Mouse (Mus musculus): ENCODE results near the gene Sema3g. TPM values are rescaled to one million over a fixed set of nuclear protein-coding genes. Genes with fewer than 3 reads are reported as not detected.

The Sema3g gene
- polyA plus RNA-seq, 1 experiment from 2014 or later: 6.5 TPM

DNA sequence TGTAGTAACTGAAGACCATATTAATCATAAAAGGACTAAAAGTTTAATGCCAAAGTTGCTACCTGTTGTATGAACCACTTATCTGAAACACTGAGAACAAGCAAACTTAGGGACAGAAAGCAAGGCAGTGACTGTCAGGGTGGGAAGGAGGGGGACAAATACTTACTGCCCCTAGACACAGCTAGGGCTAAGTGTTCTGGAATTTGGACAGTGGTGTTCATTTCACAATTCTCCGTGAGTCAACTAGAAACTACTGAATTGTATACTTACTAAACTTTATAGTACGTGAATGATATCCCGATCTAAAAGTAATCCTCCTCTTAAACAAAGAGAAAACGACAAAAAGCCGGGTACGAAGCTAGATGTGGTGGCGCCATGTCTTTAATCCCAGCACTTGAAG, 18.1 kb upstream of the Sema3g start:
- ATAC-seq (replicated peaks; ENCODE audit: low FRiP score, low read depth) (no peak), DNase-seq (ENCODE audit: low spot score) (no peak)
- H3K36me3 ChIP-seq (ENCODE audit: insufficient read depth, low read length): peaks cover 50% of the 10 kb centered on the region
- no peak for TF ChIP-seq CTCF (IDR thresholded peaks at IDR 0.05; ENCODE audit: low read depth)
- no peak overlapping the region for H3K4me2 ChIP-seq (ENCODE audit: low read length)
- H3K9ac ChIP-seq (ENCODE audit: low read depth, low read length): no peak overlapping the region
- no peak overlapping the region for H3K4me3 ChIP-seq (replicated peaks; ENCODE audit: low read depth, low read length)
- H3K9me3 ChIP-seq (replicated peaks; ENCODE audit: low read length): no peaks in the 10 kb centered on the region
- WGBS: 92% methylated on average over 7 of the region's 7 CpGs
- no peak overlapping the region for H3K27ac ChIP-seq
- peaks cover 9% of the 10 kb centered on the region for H3K4me1 ChIP-seq (replicated peaks; ENCODE audit: insufficient read depth, low read length)
- no peaks in the 10 kb centered on the region for H3K27me3 ChIP-seq (ENCODE audit: insufficient read depth, low read length)

- 79% methylated on average over 3 of the region's 3 CpGs for WGBS
- H3K4me3 ChIP-seq (replicated peaks; ENCODE audit: low read depth, low read length): no peak overlapping the region
- DNase-seq (ENCODE audit: low spot score): no peak
- H3K9me3 ChIP-seq (replicated peaks; ENCODE audit: low read length): no peaks in the 10 kb centered on the region
- no peak overlapping the region for H3K9ac ChIP-seq (ENCODE audit: low read depth, low read length)
- peaks cover 13% of the 10 kb centered on the region for H3K4me1 ChIP-seq (replicated peaks; ENCODE audit: insufficient read depth, low read length)
- H3K36me3 ChIP-seq (ENCODE audit: insufficient read depth, low read length): peaks cover 46% of the 10 kb centered on the region
- no peak for TF ChIP-seq CTCF (IDR thresholded peaks at IDR 0.05; ENCODE audit: low read depth)
- H3K27me3 ChIP-seq (ENCODE audit: insufficient read depth, low read length): no peaks in the 10 kb centered on the region
- no peak overlapping the region for H3K4me2 ChIP-seq (ENCODE audit: low read length)
- H3K27ac ChIP-seq: no peak overlapping the region
- ATAC-seq (replicated peaks; ENCODE audit: low FRiP score, low read depth): no peak
Observed at GRCm38 (mm10) chr14:31200038-31200437, 17.6 kb upstream of the Sema3g start.

DNA sequence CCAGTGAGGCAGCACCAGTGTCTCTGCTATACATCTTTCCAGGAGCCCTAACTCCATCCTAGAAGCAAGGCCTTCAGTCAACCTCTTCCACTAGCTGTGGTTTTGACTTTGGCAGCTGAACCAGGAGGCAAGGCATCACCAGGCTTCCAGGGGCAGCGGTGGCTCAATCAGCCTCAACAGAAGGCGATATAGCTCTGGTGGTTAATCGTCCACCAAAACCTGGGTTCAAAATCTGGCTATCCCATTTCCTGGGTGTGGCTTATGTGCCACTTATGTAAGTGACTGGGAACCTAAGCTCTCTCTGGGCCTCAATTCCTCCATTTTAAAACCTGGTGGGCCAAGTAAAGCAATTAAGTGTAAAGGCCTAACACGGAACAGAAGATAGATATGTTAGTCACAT, 12.8 kb upstream of the Sema3g start:
- Histone ChIP-seq H3K27me3 (ENCODE audit: insufficient read depth, low read length) (no peaks in the 10 kb centered on the region), H3K4me1 (replicated peaks; ENCODE audit: insufficient read depth, low read length) (peaks cover 12% of the 10 kb centered on the region), H3K9ac (ENCODE audit: low read depth, low read length) (peak overlapping the region; percentile 91), H3K9me3 (replicated peaks; ENCODE audit: low read length) (no peaks in the 10 kb centered on the region), H3K27ac (peak overlapping the region; percentile 90), H3K36me3 (ENCODE audit: insufficient read depth, low read length) (peaks cover 30% of the 10 kb centered on the region), H3K4me2 (ENCODE audit: low read length) (peak overlapping the region; percentile 94), H3K4me3 (replicated peaks; ENCODE audit: low read depth, low read length) (peak overlapping the region; percentile 83)
- ATAC-seq (replicated peaks; ENCODE audit: low FRiP score, low read depth): no peak
- 36% methylated on average over 4 of the region's 4 CpGs for WGBS
- no peak for TF ChIP-seq CTCF (IDR thresholded peaks at IDR 0.05; ENCODE audit: low read depth)
- DNase-seq (ENCODE audit: low spot score): no peak

- DNase-seq (ENCODE audit: low spot score): peak; percentile 57
- H3K9ac ChIP-seq (ENCODE audit: low read depth, low read length): peak overlapping the region; percentile 91
- ATAC-seq (replicated peaks; ENCODE audit: low FRiP score, low read depth): peak; percentile 52; the same call in 1 of the 2 replicates
- 8% methylated on average over 8 of the region's 8 CpGs for WGBS
- peak overlapping the region; percentile 94 for H3K4me2 ChIP-seq (ENCODE audit: low read length)
- peak overlapping the region; percentile 90 for H3K27ac ChIP-seq
- H3K4me1 ChIP-seq (replicated peaks; ENCODE audit: insufficient read depth, low read length): peaks cover 12% of the 10 kb centered on the region
- H3K27me3 ChIP-seq (ENCODE audit: insufficient read depth, low read length): no peaks in the 10 kb centered on the region
- TF ChIP-seq CTCF (IDR thresholded peaks at IDR 0.05; ENCODE audit: low read depth): no peak
- peaks cover 29% of the 10 kb centered on the region for H3K36me3 ChIP-seq (ENCODE audit: insufficient read depth, low read length)
- peak overlapping the region; percentile 83 for H3K4me3 ChIP-seq (replicated peaks; ENCODE audit: low read depth, low read length)
- no peaks in the 10 kb centered on the region for H3K9me3 ChIP-seq (replicated peaks; ENCODE audit: low read length)
Observed at GRCm38 (mm10) chr14:31205244-31205561, 12.5 kb upstream of the Sema3g start.

GRCm38 (mm10) chr14:31205562-31206467, 11.8 kb upstream of the Sema3g start:
- H3K4me2 ChIP-seq (ENCODE audit: low read length): peak overlapping the region; percentile 94
- H3K9me3 ChIP-seq (replicated peaks; ENCODE audit: low read length): no peaks in the 10 kb centered on the region
- H3K36me3 ChIP-seq (ENCODE audit: insufficient read depth, low read length): peaks cover 24% of the 10 kb centered on the region
- no peak for TF ChIP-seq CTCF (IDR thresholded peaks at IDR 0.05; ENCODE audit: low read depth)
- H3K4me3 ChIP-seq (replicated peaks; ENCODE audit: low read depth, low read length): peak overlapping the region; percentile 83
- DNase-seq (ENCODE audit: low spot score): peak; percentile 63
- under 1% methylated on average over 39 of the region's 39 CpGs for WGBS
- H3K27ac ChIP-seq: peak overlapping the region; percentile 90
- H3K9ac ChIP-seq (ENCODE audit: low read depth, low read length): peak overlapping the region; percentile 91
- H3K4me1 ChIP-seq (replicated peaks; ENCODE audit: insufficient read depth, low read length): peaks cover 12% of the 10 kb centered on the region
- peak; percentile 49 for ATAC-seq (replicated peaks; ENCODE audit: low FRiP score, low read depth)
- no peaks in the 10 kb centered on the region for H3K27me3 ChIP-seq (ENCODE audit: insufficient read depth, low read length)

- peak overlapping the region; percentile 91 for H3K9ac ChIP-seq (ENCODE audit: low read depth, low read length)
- peak overlapping the region; percentile 90 for H3K27ac ChIP-seq
- WGBS: under 1% methylated on average over 48 of the region's 48 CpGs
- peak overlapping the region; percentile 83 for H3K4me3 ChIP-seq (replicated peaks; ENCODE audit: low read depth, low read length)
- no peak for TF ChIP-seq CTCF (IDR thresholded peaks at IDR 0.05; ENCODE audit: low read depth)
- no peaks in the 10 kb centered on the region for H3K27me3 ChIP-seq (ENCODE audit: insufficient read depth, low read length)
- peaks cover 17% of the 10 kb centered on the region for H3K36me3 ChIP-seq (ENCODE audit: insufficient read depth, low read length)
- ATAC-seq (replicated peaks; ENCODE audit: low FRiP score, low read depth): peak; percentile 62
- peak; percentile 97 for DNase-seq (ENCODE audit: low spot score)
- no peaks in the 10 kb centered on the region for H3K9me3 ChIP-seq (replicated peaks; ENCODE audit: low read length)
- H3K4me1 ChIP-seq (replicated peaks; ENCODE audit: insufficient read depth, low read length): peaks cover 12% of the 10 kb centered on the region
- peak overlapping the region; percentile 94 for H3K4me2 ChIP-seq (ENCODE audit: low read length)
Observed at GRCm38 (mm10) chr14:31206472-31206981, 11.1 kb upstream of the Sema3g start.

All from kidney, postnatal 0 days (tissue).